Mouse (Mus musculus): ENCODE measurements around the gene Polk. TPM values are rescaled to one million over a fixed set of nuclear protein-coding genes. Genes with fewer than 3 reads are reported as not detected.

The Polk gene
- total and polyA plus RNA-seq, 2 experiments from 2014 or later = 5.3 to 6.2 TPM

GRCm38 (mm10) chr13:96547250-96547649, 4.9 kb upstream of the Polk start:
- H3K9ac ChIP-seq (replicated peaks; ENCODE audit: low read length, poor library complexity, severe bottlenecking) = no peak overlapping the region
- H3K36me3 ChIP-seq (ENCODE audit: insufficient read depth, low read length) = no peaks in the 10 kb centered on the region
- WGBS = 82% methylated on average over 1 of the region's 1 CpGs
- no peak overlapping the region for H3K4me2 ChIP-seq (ENCODE audit: low read depth, low read length, poor library complexity, severe bottlenecking)
- H3K4me1 ChIP-seq (ENCODE audit: insufficient read depth, low read length) = no peaks in the 10 kb centered on the region
- ATAC-seq (ENCODE audit: low FRiP score) (no peak), DNase-seq (ENCODE audit: low spot score) (no peak)
- no peak overlapping the region for H3K27ac ChIP-seq (ENCODE audit: low read depth, low read length)
- H3K27me3 ChIP-seq (ENCODE audit: insufficient read depth, low read length) = no peaks in the 10 kb centered on the region
- no peaks in the 10 kb centered on the region for H3K9me3 ChIP-seq (ENCODE audit: low read length)
- TF ChIP-seq CTCF (IDR thresholded peaks at IDR 0.05) = no peak
- H3K4me3 ChIP-seq (ENCODE audit: low read depth, low read length) = no peak overlapping the region

GRCm38 (mm10) chr13:96544506-96544905, 2.1 kb upstream of the Polk start:
- TF ChIP-seq CTCF (IDR thresholded peaks at IDR 0.05) = peak; percentile 56
- Histone ChIP-seq H3K9ac (replicated peaks; ENCODE audit: low read length, poor library complexity, severe bottlenecking) (no peak overlapping the region), H3K9me3 (ENCODE audit: low read length) (no peaks in the 10 kb centered on the region), H3K27ac (ENCODE audit: low read depth, low read length) (no peak overlapping the region), H3K36me3 (ENCODE audit: insufficient read depth, low read length) (no peaks in the 10 kb centered on the region), H3K4me2 (ENCODE audit: low read depth, low read length, poor library complexity, severe bottlenecking) (no peak overlapping the region), H3K27me3 (ENCODE audit: insufficient read depth, low read length) (no peaks in the 10 kb centered on the region), H3K4me1 (ENCODE audit: insufficient read depth, low read length) (no peaks in the 10 kb centered on the region), H3K4me3 (ENCODE audit: low read depth, low read length) (no peak overlapping the region)
- ATAC-seq (ENCODE audit: low FRiP score) = no peak
- DNase-seq (ENCODE audit: low spot score) = peak; percentile 19
- WGBS = 75% methylated on average over 2 of the region's 2 CpGs

- peak overlapping the region; percentile 97 for H3K9ac ChIP-seq (replicated peaks; ENCODE audit: low read length, poor library complexity, severe bottlenecking)
- no peak for TF ChIP-seq CTCF (IDR thresholded peaks at IDR 0.05)
- no peaks in the 10 kb centered on the region for H3K9me3 ChIP-seq (ENCODE audit: low read length)
- H3K4me2 ChIP-seq (ENCODE audit: low read depth, low read length, poor library complexity, severe bottlenecking) = peak overlapping the region; percentile 63
- H3K27me3 ChIP-seq (ENCODE audit: insufficient read depth, low read length) = no peaks in the 10 kb centered on the region
- peak overlapping the region; percentile 97 for H3K4me3 ChIP-seq (ENCODE audit: low read depth, low read length)
- DNase-seq (ENCODE audit: low spot score) (peak; percentile 40), ATAC-seq (ENCODE audit: low FRiP score) (peak; percentile 81)
- WGBS = under 1% methylated on average over 63 of the region's 73 CpGs
- peak overlapping the region; percentile 95 for H3K27ac ChIP-seq (ENCODE audit: low read depth, low read length)
- no peaks in the 10 kb centered on the region for H3K36me3 ChIP-seq (ENCODE audit: insufficient read depth, low read length)
- H3K4me1 ChIP-seq (ENCODE audit: insufficient read depth, low read length) = no peaks in the 10 kb centered on the region
Measured at GRCm38 (mm10) chr13:96542901-96543891, 817 bp upstream of the Polk start.

DNA sequence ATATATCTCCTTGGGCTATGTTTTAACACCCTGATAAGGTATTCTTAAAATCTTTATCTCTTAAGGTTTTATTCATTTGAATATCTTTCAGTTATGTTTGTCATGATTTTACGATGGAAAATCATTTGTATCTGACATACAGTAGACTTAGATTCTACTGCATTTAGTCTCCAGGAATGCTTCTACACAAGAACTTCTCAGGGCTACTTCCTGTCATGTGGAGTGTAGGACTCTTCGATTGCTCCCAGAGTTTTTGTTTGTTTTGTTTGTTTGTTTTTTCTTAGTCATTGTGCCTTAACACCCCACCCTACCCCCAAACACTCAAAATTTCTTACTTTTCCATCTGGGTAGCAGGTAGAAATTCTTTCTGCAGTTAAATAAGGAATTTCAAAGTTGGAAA, 998 bp downstream of the Polk start:
- Histone ChIP-seq H3K4me3 (ENCODE audit: low read depth, low read length) (peak overlapping the region; percentile 97; the same call in 1 of the 2 replicates), H3K36me3 (ENCODE audit: insufficient read depth, low read length) (no peaks in the 10 kb centered on the region), H3K27me3 (ENCODE audit: insufficient read depth, low read length) (no peaks in the 10 kb centered on the region), H3K9me3 (ENCODE audit: low read length) (no peaks in the 10 kb centered on the region), H3K4me1 (ENCODE audit: insufficient read depth, low read length) (no peaks in the 10 kb centered on the region), H3K4me2 (ENCODE audit: low read depth, low read length, poor library complexity, severe bottlenecking) (peak overlapping the region; percentile 57), H3K9ac (replicated peaks; ENCODE audit: low read length, poor library complexity, severe bottlenecking) (no peak overlapping the region), H3K27ac (ENCODE audit: low read depth, low read length) (no peak overlapping the region)
- 56% methylated on average over 2 of the region's 2 CpGs for WGBS
- no peak for TF ChIP-seq CTCF (IDR thresholded peaks at IDR 0.05)
- DNase-seq (ENCODE audit: low spot score) (no peak), ATAC-seq (ENCODE audit: low FRiP score) (no peak)

DNA sequence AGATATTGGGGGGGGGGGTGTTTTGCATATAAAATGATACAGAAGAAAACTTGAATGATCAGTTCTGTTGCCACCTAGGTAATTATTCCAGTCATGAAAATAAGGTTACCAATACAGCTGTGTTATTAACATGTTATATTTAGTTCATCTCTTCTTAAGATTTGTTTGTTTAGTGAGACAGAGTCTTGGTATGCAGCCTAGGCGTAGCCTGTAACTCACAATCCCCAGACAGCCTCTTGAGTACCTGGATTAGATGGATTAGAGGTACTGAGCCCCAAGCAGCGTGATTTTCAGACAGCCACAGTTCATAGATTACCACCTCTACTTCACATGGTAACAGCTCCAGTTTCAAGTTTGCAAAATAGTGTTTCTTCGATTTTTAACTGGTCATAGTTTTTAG, 4.3 kb downstream of the Polk start:
- no peak overlapping the region for H3K27ac ChIP-seq (ENCODE audit: low read depth, low read length)
- H3K4me1 ChIP-seq (ENCODE audit: insufficient read depth, low read length) = no peaks in the 10 kb centered on the region
- no peak overlapping the region for H3K4me3 ChIP-seq (ENCODE audit: low read depth, low read length)
- ATAC-seq (ENCODE audit: low FRiP score) (no peak), DNase-seq (ENCODE audit: low spot score) (no peak)
- 81% methylated on average over 3 of the region's 3 CpGs for WGBS
- no peak for TF ChIP-seq CTCF (IDR thresholded peaks at IDR 0.05)
- no peak overlapping the region for H3K9ac ChIP-seq (replicated peaks; ENCODE audit: low read length, poor library complexity, severe bottlenecking)
- H3K4me2 ChIP-seq (ENCODE audit: low read depth, low read length, poor library complexity, severe bottlenecking) = no peak overlapping the region
- H3K36me3 ChIP-seq (ENCODE audit: insufficient read depth, low read length) = no peaks in the 10 kb centered on the region
- H3K9me3 ChIP-seq (ENCODE audit: low read length) = no peaks in the 10 kb centered on the region
- no peaks in the 10 kb centered on the region for H3K27me3 ChIP-seq (ENCODE audit: insufficient read depth, low read length)

All from midbrain, postnatal 0 days (tissue).